Mouse (Mus musculus) gastrocnemius, postnatal 25 days (tissue): ENCODE measurements around the gene Slc25a20. TPM values are rescaled to one million over a fixed set of nuclear protein-coding genes. Genes with fewer than 3 reads are reported as not detected.
A peak's percentile ranks its signal among the peaks of the same experiment; 100 is the strongest.
"Not testable (repeated sequence)": the region's sequence is repeated elsewhere in the genome, so short reads cannot be mapped to it uniquely, and the experiment has no call there.

Experiments used
- DNase-seq: peaks from one replicate; pipeline ENCODE4 v3.0.0; 2022
- long read RNA-seq, 2 experiments: library from polyadenylated mRNA; stranded (forward); transcript quantifications; one replicate each; pipeline ENCODE4 v2.0.0; 2021
- total RNA-seq, 2 experiments: library from RNA; stranded (reverse); gene quantifications; 1 replicate in 1 of 2; 2 replicates in 1 of 2; pipeline ENCODE4 v1.2.3; 2021

The Slc25a20 gene
- total RNA-seq = 10 to 100 TPM; 67.1 to 73.5 TPM
- long read RNA-seq, experiment 1, transcript Slc25a20-201 (9 exons, 1,783 nt) = major isoform, 25 of 30 reads
- long read RNA-seq, experiment 1, partial matches to known transcripts = 4 of 30 reads
- long read RNA-seq, experiment 1, other reads (novel, unspliced or antisense) = 1 of 30 reads
- long read RNA-seq, experiment 2, transcript Slc25a20-201 (9 exons, 1,783 nt) = major isoform, 40 of 46 reads
- long read RNA-seq, experiment 2, partial matches to known transcripts = 1 of 46 reads
- long read RNA-seq, experiment 2, other reads (novel, unspliced or antisense) = 5 of 46 reads

DNA sequence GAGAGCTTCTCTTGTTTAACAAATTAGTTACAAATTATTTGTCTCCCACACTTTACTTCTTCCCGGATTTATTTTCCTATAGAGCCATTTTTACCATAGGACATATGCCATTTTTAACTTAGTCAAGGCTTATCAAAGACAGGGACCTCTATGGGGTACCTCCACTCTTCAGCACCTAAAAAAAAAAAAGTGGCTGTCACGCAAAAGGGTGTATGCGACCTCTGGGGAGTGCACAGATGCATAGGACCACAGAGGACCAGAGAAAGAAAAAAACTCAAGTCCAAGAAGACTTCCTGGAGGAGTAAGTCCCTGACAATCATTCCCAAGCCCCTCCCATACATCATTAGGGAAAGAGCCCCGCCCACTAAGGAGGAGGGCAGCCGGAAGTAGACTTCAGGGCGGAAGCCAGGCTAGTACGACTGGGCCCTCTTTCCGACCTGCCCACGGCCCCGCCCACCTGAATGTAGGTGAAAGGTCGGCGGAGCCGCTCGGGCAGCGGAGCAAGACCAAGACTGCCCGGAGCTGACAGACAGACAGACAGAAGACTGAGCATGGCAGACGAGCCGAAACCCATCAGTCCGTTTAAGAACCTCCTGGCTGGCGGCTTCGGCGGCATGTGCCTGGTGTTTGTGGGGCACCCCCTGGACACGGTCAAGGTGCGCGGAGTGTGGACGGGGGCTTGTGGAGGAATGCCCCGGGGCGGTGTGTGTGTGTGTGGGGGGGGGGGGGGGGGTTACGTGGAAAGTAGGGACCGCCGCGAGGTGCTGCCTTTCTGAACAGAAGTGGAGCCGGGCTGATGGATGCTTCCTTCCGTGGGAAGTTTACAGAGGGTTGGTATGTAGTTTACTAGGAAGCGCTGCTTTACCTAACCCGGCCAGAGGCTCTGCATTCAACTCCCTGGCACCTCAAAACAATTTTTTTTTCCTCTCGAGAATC is at the start of gene Slc25a20:
Slc25a20 (plus strand) TSS at position 412 of the 936 bp plus-strand sequence.
- DNase-seq = peak; percentile 83

DNA sequence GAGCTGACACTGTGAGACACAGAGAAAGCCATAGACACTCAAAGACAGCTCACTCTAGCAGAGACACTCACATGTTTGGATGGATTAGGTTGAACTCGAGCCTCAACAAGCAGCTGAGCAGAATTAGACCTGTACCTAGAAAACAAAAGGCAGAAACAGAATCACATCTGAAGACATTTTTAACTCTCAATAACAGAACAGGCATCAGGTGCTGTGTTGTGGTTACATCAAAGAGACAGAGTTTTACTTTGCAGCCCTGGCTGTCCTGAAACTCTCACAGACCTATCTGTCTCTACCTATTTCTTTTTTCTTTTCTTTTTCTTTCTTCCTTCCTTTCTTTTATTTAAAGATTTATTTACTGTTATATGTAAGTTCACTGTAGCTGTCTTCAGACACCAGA is 44.6 kb upstream of the Slc25a20 start:
- DNase-seq = no peak

DNA sequence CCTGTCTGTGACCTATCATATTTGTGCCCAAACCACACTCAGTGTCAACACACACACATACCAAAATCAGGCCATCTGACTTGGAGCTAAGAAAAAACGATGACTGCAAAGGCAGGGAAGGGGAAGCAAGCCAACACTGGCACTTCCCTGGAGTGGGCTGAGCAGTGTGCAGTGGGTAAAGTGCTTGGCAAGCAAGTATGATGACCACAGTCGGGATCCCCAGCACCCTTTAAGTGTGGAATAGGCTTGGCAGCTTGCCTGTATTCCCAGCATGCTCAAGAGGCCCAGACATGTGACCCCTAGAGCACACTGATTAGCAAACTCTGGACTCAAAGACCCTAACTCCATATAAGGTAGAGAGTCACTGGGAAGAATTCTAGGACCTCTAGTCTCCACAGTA is 35.4 kb upstream of the Slc25a20 start:
- DNase-seq = no peak

GRCm38 (mm10) chr9:108628141-108628540 is 33.7 kb upstream of the Slc25a20 start:
- no peak for DNase-seq

DNA sequence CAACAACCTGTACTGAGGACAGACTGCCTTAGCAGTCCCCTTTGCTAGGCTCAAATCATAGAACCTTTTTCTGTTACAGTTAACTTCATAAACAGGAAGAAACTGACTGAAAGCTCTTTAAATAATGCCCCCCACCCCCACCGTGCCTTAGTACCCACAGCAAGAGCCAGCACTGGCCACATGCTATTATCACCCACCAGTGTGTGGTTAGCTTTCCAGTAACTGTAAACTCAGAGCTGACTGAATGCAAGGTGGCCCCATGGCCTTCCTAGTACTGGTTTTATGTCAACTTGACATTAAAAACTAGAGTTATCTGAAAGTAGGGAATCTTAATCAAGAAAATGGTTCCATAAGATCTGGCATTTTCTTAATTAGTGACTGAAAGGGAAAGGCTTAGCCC is 31.2 kb upstream of the Slc25a20 start:
- DNase-seq = no peak

DNA sequence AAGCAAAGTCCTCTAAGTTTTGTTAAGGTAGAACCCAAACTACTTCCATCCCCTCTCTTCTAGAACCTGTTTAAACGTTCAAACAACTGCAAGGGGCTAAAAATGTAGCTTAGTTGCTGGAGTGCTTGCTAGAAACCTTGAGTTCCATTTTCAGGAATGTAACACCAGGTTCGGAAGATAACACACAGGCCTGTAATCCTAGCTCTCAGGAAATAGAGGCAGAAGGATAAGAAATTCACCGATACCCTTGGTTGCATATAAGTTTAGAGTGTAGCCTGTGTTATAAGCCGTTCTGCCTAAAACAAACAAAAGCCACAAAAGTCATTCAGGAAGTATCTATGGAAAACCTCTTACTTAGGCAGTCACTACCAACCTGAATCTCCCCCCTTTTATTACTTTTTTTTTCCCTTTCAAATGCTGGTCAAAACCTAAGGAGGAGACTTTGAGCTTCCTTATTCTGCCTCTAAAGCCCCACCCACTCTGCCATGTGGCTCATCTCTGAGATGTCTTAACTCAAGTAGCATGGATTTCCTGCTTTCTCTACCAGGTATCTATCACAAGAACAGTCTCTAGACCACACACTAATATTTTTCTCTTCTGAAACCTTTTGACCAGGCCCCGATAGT is 30.1 kb upstream of the Slc25a20 start:
- no peak for DNase-seq

GRCm38 (mm10) chr9:108632375-108632774 is 29.5 kb upstream of the Slc25a20 start:
- no peak for DNase-seq

DNA sequence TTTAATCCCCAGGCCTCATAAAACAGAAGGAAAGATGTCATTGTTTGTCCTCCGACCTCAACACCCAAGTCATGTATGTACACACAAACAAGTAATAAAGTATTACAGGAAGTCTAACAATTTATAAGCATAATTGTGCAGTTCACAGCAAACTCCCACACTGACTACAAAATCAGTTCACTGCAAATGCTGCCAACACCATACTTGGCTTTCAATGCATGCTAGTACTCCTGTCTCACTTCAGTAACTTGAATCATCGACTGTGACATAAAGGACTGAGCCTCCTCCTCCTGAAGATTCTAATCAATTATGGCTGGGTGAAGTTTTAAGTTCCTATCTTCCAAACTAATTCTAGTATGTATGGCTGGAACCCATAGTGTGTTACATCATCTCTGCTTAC is 28.0 kb upstream of the Slc25a20 start:
- DNase-seq = no peak

DNA sequence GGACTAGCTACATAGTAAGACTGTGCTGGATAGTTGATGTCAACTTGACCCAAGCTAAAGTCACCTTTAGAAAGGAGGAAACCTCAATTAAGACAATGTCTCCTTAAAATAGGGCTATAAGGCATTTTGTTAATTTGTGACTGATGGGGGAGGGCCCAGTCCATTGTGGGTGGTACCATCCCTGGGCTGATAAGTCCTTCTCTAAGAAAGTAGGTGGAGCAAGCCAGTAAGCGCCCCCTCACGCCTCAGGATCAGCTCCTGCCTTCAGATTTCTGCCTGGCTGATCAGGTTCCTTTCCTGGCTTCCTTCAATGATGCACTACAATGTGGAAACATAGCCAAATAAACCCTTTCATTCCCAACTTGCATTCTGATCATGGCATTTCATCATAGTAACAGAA is 26.5 kb upstream of the Slc25a20 start:
- no peak for DNase-seq

GRCm38 (mm10) chr9:108639825-108640224 is 22.1 kb upstream of the Slc25a20 start:
- DNase-seq = no peak

DNA sequence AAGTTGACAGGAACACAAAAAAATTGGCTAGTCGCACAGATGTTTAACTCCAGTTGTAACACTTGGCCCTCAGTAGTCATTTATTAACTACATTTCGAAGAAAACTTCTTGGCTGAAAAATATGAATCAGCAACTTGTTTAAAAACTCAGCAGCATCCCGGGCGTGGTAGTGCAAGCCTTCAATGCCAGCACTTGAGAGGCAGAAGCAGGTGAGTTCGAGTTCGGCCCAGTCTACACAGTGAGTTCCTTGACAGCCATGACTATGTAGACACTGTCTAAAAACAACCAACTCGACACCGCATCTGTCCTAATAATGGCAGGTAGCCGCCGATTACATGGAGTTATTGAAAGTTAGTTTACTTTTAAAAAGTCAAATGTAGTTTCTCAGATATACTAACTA is 13.7 kb upstream of the Slc25a20 start:
- no peak for DNase-seq

GRCm38 (mm10) chr9:108648611-108649560 is 13.0 kb upstream of the Slc25a20 start, which contains the start of gene Arih2:
Gene Arih2, minus strand, starts transcription at chr9:108649386.
- peak; percentile 92 for DNase-seq

DNA sequence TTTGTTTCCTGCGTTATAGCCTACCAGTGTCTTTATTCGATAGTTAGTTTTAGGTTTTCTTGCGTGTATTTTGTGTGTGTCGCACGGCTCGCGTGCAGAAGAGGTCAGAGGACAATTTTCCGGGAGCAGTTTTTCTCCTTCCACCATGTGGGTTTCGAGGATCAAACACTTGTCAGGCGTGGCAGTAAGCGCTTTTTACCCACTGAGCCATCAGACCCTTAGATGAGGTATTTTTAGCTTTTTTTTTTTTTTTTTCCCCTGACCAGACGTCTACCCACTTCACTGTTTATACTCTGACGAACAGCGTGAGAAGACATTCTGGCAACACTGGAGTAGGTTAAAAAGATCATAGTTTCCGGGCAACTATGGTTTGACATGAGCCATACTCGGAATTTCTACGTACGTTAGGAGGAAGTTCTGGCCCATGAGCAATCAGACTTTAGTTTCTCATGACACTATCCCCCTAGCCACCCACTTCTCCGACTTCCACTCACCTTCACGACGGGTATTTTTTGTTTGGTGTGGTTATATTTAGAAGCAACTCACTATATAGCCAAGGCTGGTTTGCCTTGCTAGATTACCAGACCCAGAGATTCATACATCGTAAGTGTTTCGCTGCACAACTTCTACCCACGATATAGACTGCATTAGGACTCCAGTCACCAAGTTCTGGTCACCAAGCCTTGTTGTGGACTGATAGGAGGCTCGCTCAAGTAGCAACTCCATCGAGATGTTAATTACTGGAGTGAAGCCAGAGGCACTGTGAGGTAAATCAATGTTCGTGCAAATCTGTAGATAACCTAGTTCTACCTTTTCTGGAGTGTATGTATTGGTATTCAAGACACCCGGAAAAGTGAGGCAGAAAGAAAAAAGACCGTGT is 12.1 kb upstream of the Slc25a20 start:
- no peak for DNase-seq

GRCm38 (mm10) chr9:108654566-108655464 is 7.1 kb upstream of the Slc25a20 start:
- DNase-seq = no peak

DNA sequence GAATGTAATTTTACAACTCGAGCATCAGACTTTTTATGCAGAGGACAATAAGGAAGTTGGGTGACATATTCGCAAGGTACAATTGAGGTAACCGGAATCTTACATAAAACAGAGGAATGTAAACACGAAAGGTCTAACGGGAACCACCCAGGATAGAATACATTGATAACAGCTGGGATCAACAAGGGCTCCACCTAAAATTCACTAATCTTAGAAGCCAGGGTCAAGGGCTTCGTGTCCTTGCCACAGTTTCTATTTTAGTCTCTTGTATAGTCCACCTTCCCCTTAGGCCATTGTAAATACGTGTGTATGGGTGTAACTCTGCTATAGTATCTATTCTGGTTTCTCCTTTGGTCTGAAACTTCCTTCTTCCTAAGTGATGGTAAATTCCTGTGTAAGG is 6.0 kb upstream of the Slc25a20 start:
- not testable (repeated sequence) for DNase-seq

DNA sequence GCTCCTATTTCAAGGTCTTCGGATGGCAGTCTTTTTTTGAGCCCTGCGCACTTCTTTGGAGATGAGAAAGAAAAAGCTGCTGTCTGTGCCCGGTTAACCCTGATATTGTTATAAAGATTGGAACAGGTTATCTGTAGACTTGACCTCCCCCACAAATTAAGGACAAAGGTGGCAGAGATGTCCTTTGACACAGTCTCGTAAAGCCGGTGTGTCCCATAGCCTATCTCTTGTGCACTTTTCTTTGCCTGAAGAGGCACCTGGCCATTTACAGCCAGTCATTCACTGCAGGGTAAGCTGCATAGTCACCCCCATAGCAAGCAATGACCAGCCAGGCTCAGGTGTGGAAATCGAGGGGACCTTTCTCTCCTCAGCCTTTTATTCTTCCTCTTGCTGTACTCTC is 772 bp downstream of the Slc25a20 start:
- DNase-seq = no peak

DNA sequence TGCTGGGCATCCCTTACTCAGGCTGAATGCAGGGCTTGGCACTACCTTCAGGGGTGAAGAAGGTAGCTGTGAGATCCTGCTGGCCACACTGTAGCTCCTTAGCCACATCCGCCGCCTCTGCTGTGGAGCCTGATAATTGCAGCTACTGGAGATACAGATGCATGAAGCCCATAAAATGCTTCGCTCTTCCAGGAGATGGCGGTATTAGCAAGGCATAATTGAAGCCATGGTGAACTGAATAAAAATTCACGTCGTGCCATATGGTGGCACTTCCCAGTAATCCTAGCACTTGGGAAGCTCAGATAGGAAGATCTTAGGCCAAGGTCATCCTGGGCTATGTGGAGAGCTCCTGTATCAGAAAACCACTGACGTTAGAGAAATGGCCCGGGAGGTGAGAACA is 8.0 kb downstream of the Slc25a20 start:
- DNase-seq = no peak

- no peak for DNase-seq
Observed at GRCm38 (mm10) chr9:108673151-108673550, 11.3 kb downstream of the Slc25a20 start.

GRCm38 (mm10) chr9:108680026-108680425 is 18.1 kb downstream of the Slc25a20 start:
- DNase-seq = no peak
